Mouse (Mus musculus) spleen, postnatal 14 days (tissue): ENCODE data around the gene Insrr.
A peak's percentile ranks its signal among the peaks of the same experiment; 100 is the strongest.
"Not testable (repeated sequence)": the region's sequence is repeated elsewhere in the genome, so short reads cannot be mapped to it uniquely, and the experiment has no call there.

Experiments used
- DNase-seq, 2 experiments: peaks; one replicate each; pipeline ENCODE4 v3.0.0; 2021 to 2022; ENCODE audit warnings: low spot score in 2 of 2

Gene Insrr

GRCm38 (mm10) chr3:87778283-87778682, 18.5 kb upstream of the Insrr start:
- no peak for DNase-seq

GRCm38 (mm10) chr3:87779086-87779485, 17.7 kb upstream of the Insrr start:
- no peak for DNase-seq

GRCm38 (mm10) chr3:87783282-87784023, 13.3 kb upstream of the Insrr start:
- no peak for DNase-seq

GRCm38 (mm10) chr3:87785156-87785555, 11.6 kb upstream of the Insrr start:
- no peak for DNase-seq

- no peak for DNase-seq
Observed at GRCm38 (mm10) chr3:87785626-87786214, 11.0 kb upstream of the Insrr start.

- no peak for DNase-seq
Observed at GRCm38 (mm10) chr3:87789248-87789647, 7.5 kb upstream of the Insrr start.

GRCm38 (mm10) chr3:87789768-87790167, 7.0 kb upstream of the Insrr start:
- no peak for DNase-seq

GRCm38 (mm10) chr3:87794922-87795325, 1.8 kb upstream of the Insrr start, which contains the start of gene Ntrk1:
Gene Ntrk1, minus strand, starts transcription at chr3:87795162.
- DNase-seq = no peak

- peak in 1 of 2 experiments; percentile 35 for DNase-seq
Observed at GRCm38 (mm10) chr3:87795336-87796277, 1.1 kb upstream of the Insrr start.

GRCm38 (mm10) chr3:87801681-87802080, 4.9 kb downstream of the Insrr start:
- DNase-seq = no peak

GRCm38 (mm10) chr3:87804038-87804677, 7.4 kb downstream of the Insrr start:
- DNase-seq = no peak

GRCm38 (mm10) chr3:87809322-87809962, 12.7 kb downstream of the Insrr start:
- DNase-seq = no peak

GRCm38 (mm10) chr3:87811297-87811696, 14.5 kb downstream of the Insrr start:
- DNase-seq = no peak

GRCm38 (mm10) chr3:87812413-87812812, 15.7 kb downstream of the Insrr start:
- no peak for DNase-seq

- no peak for DNase-seq
Observed at GRCm38 (mm10) chr3:87812873-87813272, 16.1 kb downstream of the Insrr start.

GRCm38 (mm10) chr3:87816166-87816565, 19.4 kb downstream of the Insrr start:
- no peak for DNase-seq

- peak in 1 of 2 experiments; percentile 56 for DNase-seq
Observed at GRCm38 (mm10) chr3:87816646-87817093, 19.9 kb downstream of the Insrr start.

GRCm38 (mm10) chr3:87818226-87818625, 21.5 kb downstream of the Insrr start:
- DNase-seq = no peak

GRCm38 (mm10) chr3:87824206-87824605, 27.5 kb downstream of the Insrr start, which contains the start of gene Pear1:
Gene Pear1, minus strand, starts transcription at chr3:87824306.
- DNase-seq = not testable (repeated sequence)

- no peak for DNase-seq
Observed at GRCm38 (mm10) chr3:87828435-87828834, 31.7 kb downstream of the Insrr start.

- DNase-seq = no peak
Observed at GRCm38 (mm10) chr3:87829025-87829424, 32.3 kb downstream of the Insrr start.
